Mouse (Mus musculus) c-Kit-positive CD71-positive TER-119-negative erythroid progenitor cells, embryonic 14.5 days (primary cell): ENCODE measurements around the gene Gm10715.
"Not testable (repeated sequence)": the region's sequence is repeated elsewhere in the genome, so short reads cannot be mapped to it uniquely, and the experiment has no call there.

ENCODE experiments used
- DNase-seq: peaks from one replicate; pipeline ENCODE4 v3.0.0-alpha.2; 2013; ENCODE audit warnings: low read depth

The Gm10715 gene

GRCm38 (mm10) chr9:3036577-3036976 lies at the start of gene Gm10715:
Gm10715 (plus strand) TSS chr9:3036877.
- not testable (repeated sequence) for DNase-seq

- not testable (repeated sequence) for DNase-seq
Observed at GRCm38 (mm10) chr9:3000445-3000972, 36.2 kb upstream of the Gm10715 start, which contains the start of gene Gm10722. Gm10722 (plus strand) TSS chr9:3000922.

DNA sequence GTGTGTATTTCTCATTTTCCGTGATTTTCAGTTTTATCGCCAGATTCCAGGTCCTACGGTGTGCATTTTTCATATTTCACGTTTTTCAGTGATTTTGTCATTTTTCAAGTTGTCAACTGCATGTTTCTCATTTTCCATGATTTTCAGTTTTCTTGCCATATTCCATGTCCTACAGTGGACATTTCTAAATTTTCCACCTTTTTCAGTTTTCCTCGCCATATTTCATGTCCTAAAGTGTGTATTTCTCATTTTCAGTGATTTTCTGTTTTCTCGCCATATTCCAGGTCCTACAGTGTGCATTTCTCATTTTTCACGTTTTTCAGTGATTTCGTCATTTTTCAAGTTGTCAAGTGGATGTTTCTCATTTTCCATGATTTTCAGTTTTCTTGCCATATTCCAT lies 35.7 kb upstream of the Gm10715 start:
- not testable (repeated sequence) for DNase-seq

DNA sequence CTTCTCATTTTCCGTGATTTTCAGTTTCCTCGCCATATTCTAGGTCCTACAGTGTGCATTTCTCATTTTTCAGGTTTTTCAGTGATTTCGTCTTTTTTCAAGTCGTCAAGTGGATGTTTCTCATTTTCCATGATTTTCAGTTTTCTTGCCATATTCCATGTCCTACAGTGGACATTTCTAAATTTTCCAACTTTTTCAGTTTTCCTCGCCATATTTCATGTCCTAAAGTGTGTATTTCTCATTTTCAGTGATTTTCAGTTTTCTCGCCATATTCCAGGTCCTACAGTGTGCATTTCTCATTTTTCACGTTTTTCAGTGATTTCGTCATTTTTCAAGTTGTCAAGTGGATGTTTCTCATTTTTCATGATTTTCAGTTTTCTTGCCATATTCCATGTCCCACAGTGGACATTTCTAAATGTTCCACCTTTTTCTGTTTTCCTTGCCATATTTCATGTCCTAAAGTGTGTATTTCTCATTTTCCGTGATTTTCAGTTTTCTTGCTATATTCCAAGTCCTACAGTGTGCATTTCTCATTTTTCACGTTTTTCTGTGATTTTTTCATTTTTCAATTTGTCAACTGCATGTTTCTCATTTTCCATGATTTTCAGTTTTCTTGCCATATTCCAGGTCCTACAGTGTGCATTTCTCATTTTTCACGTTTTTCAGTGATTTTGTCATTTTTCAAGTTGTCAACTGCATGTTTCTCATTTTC lies 34.6 kb upstream of the Gm10715 start:
- not testable (repeated sequence) for DNase-seq

- DNase-seq, result not testable (repeated sequence)
Observed at GRCm38 (mm10) chr9:3002794-3003396, 33.8 kb upstream of the Gm10715 start, which contains the start of gene Gm11168. Gm11168 (plus strand) TSS chr9:3003346.

- not testable (repeated sequence) for DNase-seq
Observed at GRCm38 (mm10) chr9:3006179-3006578, 30.5 kb upstream of the Gm10715 start.

- not testable (repeated sequence) for DNase-seq
Observed at GRCm38 (mm10) chr9:3006636-3007035, 30.0 kb upstream of the Gm10715 start.

DNA sequence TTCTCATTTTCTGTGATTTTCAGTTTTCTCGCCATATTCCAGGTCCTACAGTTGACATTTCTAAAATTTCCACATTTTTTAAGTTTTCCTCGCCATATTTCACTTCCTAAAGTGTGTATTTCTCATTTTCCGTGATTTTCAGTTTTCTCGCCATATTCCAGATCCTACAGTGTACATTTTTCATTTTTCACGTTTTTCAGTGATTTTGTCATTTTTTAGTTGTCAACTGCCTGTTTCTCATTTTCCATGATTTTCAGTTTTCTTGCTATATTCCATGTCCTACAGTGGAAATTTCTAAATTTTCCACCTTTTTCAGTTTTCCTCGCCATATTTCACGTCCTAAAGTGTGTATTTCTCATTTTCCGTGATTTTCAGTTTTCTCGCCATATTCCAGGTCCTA lies 29.4 kb upstream of the Gm10715 start:
- DNase-seq, result not testable (repeated sequence)

GRCm38 (mm10) chr9:3009331-3009730 lies 27.3 kb upstream of the Gm10715 start:
- DNase-seq, result not testable (repeated sequence)

- not testable (repeated sequence) for DNase-seq
Observed at GRCm38 (mm10) chr9:3012054-3012621, 24.5 kb upstream of the Gm10715 start.

- not testable (repeated sequence) for DNase-seq
Observed at GRCm38 (mm10) chr9:3012733-3013279, 23.9 kb upstream of the Gm10715 start, which contains the start of gene Gm10721. Gm10721 (plus strand) TSS chr9:3013140.

- DNase-seq, result not testable (repeated sequence)
Observed at GRCm38 (mm10) chr9:3015354-3015753, 21.3 kb upstream of the Gm10715 start, which contains the start of gene Gm10720. Gm10720 (plus strand) TSS chr9:3015654.

DNA sequence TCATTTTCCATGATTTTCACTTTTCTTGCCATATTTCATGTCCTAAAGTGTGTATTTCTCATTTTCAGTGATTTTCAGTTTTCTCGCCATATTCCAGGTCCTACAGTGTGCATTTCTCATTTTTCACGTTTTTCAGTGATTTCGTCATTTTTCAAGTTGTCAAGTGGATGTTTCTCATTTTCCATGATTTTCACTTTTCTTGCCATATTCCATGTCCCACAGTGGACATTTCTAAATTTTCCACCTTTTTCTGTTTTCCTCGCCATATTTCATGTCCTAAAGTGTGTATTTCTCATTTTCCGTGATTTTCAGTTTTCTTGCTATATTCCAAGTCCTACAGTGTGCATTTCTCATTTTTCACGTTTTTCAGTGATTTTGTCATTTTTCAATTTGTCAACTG lies 20.8 kb upstream of the Gm10715 start:
- DNase-seq, result not testable (repeated sequence)

GRCm38 (mm10) chr9:3017108-3017507 lies 19.6 kb upstream of the Gm10715 start, which contains the start of gene Gm10719:
Gm10719 (plus strand) TSS chr9:3017408.
- DNase-seq, result not testable (repeated sequence)

DNA sequence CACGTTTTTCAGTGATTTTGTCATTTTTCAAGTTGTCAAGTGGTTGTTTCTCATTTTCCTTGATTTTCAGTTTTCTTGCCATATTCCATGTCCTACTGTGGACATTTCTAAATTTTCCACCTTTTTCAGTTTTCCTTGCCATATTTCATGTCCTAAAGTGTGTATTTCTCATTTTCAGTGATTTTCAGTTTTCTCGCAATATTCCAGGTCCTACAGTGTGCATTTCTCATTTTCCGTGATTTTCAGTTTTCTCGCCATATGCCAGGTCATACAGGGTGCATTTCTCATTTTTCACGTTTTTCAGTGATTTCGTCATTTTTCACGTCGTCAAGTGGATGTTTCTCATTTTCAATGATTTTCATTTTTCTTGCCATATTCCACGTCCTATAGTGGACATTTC lies 17.7 kb upstream of the Gm10715 start:
- DNase-seq, result not testable (repeated sequence)

- not testable (repeated sequence) for DNase-seq
Observed at GRCm38 (mm10) chr9:3019835-3020727, 16.6 kb upstream of the Gm10715 start.

- not testable (repeated sequence) for DNase-seq
Observed at GRCm38 (mm10) chr9:3022316-3023008, 14.2 kb upstream of the Gm10715 start.

DNA sequence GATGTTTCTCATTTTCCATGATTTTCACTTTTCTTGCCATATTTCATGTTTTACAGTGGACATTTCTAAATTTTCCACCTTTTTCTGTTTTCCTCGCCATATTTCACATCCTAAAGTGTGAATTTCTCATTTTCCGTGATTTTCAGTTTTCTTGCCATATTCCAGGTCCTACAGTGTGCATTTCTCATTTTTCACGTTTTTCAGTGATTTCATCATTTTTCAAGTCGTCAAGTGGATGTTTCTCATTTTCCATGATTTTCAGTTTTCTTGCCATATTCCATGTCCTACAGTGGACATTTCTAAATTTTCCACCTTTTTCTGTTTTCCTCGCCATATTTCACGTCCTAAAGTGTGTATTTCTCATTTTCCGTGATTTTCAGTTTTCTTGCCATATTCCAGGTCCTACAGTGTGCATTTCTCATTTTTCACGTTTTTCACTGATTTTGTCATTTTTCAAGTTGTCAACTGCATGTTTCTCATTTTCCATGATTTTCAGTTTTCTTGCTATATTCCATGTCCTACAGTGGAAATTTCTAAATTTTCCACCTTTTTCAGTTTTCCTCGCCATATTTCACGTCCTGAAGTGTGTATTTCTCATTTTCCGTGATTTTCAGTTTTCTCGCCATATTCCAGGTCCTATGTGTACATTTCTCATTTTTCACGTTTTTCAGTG lies 13.2 kb upstream of the Gm10715 start, which contains the start of gene Gm10718:
Gm10718 (plus strand) TSS at position 236 of the 673 bp plus-strand sequence.
- not testable (repeated sequence) for DNase-seq

- DNase-seq, result not testable (repeated sequence)
Observed at GRCm38 (mm10) chr9:3023985-3024648, 12.6 kb upstream of the Gm10715 start.
